Mouse (Mus musculus) lung, postnatal 0 days (tissue): ENCODE results near the gene Srd5a1.

Experiments
- CTCF ChIP-seq: IDR thresholded peaks from 2 replicates; pipeline ENCODE4 v1.5.1; 2016; ENCODE audit warnings: antibody characterized with exemption, mild to moderate bottlenecking
- EP300 ChIP-seq: IDR thresholded peaks from 2 replicates; pipeline ENCODE4 v1.6.1; 2016; ENCODE audit warnings: antibody characterized with exemption, mild to moderate bottlenecking, control low read depth

- TF ChIP-seq CTCF (no peak), EP300 (no peak)
Observed at GRCm38 (mm10) chr13:69588263-69588662, 23.0 kb downstream of the Srd5a1 start.
